In genomic region chr13:59557185-59557985, GRCm38 (mm10) we compare ENCODE assay signal across 8 mouse cellular contexts. TPM values are rescaled to one million over a fixed set of nuclear protein-coding genes. Genes with fewer than 3 reads are reported as not detected.
DNase-seq lines count a peak whose midpoint lies in the region; ATAC-seq and TF ChIP-seq lines count a peak whose summit lies in the region.

No protein-coding gene starts in this region.

- TF ChIP-seq EP300 in liver, postnatal 0 days (IDR thresholded peaks at IDR 0.05; ENCODE audit: low read depth): no peak

- ATAC-seq in forebrain, embryonic 14.5 days: peak; percentile 93
- peak; percentile 95 for ATAC-seq in liver, postnatal 0 days
- ATAC-seq in neural tube, embryonic 14.5 days (ENCODE audit: low read depth): peak; percentile 88

- TF ChIP-seq CTCF in liver, postnatal 0 days (IDR thresholded peaks at IDR 0.05; ENCODE audit: low read depth): no peak
- no peak for TF ChIP-seq CTCF in testis, adult 2 months (IDR thresholded peaks at IDR 0.05; ENCODE audit: control insufficient read depth, insufficient read depth, insufficient replicate concordance, low read depth, low read length)

- H3K27ac ChIP-seq in ES-E14 (ENCODE audit: insufficient read depth, low read depth, low read length, poor library complexity, severe bottlenecking): no peak overlapping the region
- peak overlapping the region; percentile 78 for H3K27ac ChIP-seq in forebrain, embryonic 14.5 days (ENCODE audit: low read depth, low read length)
- H3K27ac ChIP-seq in liver, postnatal 0 days (ENCODE audit: low read depth): peak overlapping the region; percentile 86
- H3K27ac ChIP-seq in neural tube, embryonic 14.5 days (ENCODE audit: low read depth, low read length): peak overlapping the region; percentile 83
- peak overlapping the region; percentile 87 for H3K27ac ChIP-seq in testis, adult 2 months (ENCODE audit: control insufficient read depth, insufficient read depth, low read depth, low read length)

- peak overlapping the region; percentile 89 for H3K4me2 ChIP-seq in forebrain, embryonic 14.5 days (ENCODE audit: low read length)
- H3K4me2 ChIP-seq in liver, postnatal 0 days (ENCODE audit: low read depth, low read length): peak overlapping the region; percentile 100
- H3K4me2 ChIP-seq in neural tube, embryonic 14.5 days (ENCODE audit: low read depth, low read length): peak overlapping the region; percentile 66

- in situ Hi-C loops in ES-E14 (cut with MboI; ENCODE audit: low sequenced_read_pairs in 2 of 2, unreplicated experiment in 2 of 2): no loop called here

- TF ChIP-seq POLR2A in testis, adult 2 months (IDR thresholded peaks at IDR 0.05; ENCODE audit: control insufficient read depth, low read depth, low read length): peak; percentile 57

- no peaks in the 10 kb centered on the region for H3K9me3 ChIP-seq in ES-E14 (ENCODE audit: control insufficient read depth, insufficient read depth, low read depth, low read length)
- H3K9me3 ChIP-seq in forebrain, embryonic 14.5 days (replicated peaks; ENCODE audit: control insufficient read depth, low read length): no peaks in the 10 kb centered on the region
- H3K9me3 ChIP-seq in liver, postnatal 0 days (ENCODE audit: low read length): no peaks in the 10 kb centered on the region
- no peaks in the 10 kb centered on the region for H3K9me3 ChIP-seq in neural tube, embryonic 14.5 days (ENCODE audit: control insufficient read depth, low read length)

- H3K9ac ChIP-seq in ES-E14 (ENCODE audit: insufficient read depth, low read depth, low read length, poor library complexity, severe bottlenecking): peak overlapping the region; percentile 72
- peak overlapping the region; percentile 86 for H3K9ac ChIP-seq in forebrain, embryonic 14.5 days (ENCODE audit: low read length)
- peak overlapping the region; percentile 78 for H3K9ac ChIP-seq in liver, postnatal 0 days (replicated peaks)
- H3K9ac ChIP-seq in neural tube, embryonic 14.5 days (replicated peaks; ENCODE audit: low read depth, low read length): peak overlapping the region; percentile 84

- H3K4me3 ChIP-seq in ES-E14 (ENCODE audit: insufficient read depth in 1 of 2, low read depth in 1 of 2, low read length in 2 of 2, poor library complexity in 1 of 2, severe bottlenecking in 1 of 2): peak overlapping the region; percentile 89 to 91
- peak overlapping the region; percentile 79 for H3K4me3 ChIP-seq in forebrain, embryonic 14.5 days (ENCODE audit: low read depth, low read length)
- H3K4me3 ChIP-seq in liver, postnatal 0 days (ENCODE audit: low read depth, low read length): peak overlapping the region; percentile 88
- peak overlapping the region; percentile 78 for H3K4me3 ChIP-seq in neural tube, embryonic 14.5 days (ENCODE audit: low read depth, low read length)
- H3K4me3 ChIP-seq in testis, adult 2 months (ENCODE audit: control insufficient read depth, low read depth, low read length): peak overlapping the region; percentile 98

- H3K36me3 ChIP-seq in ES-E14 (ENCODE audit: control insufficient read depth, insufficient read depth, low read length, poor library complexity, severe bottlenecking): no peaks in the 10 kb centered on the region
- no peaks in the 10 kb centered on the region for H3K36me3 ChIP-seq in forebrain, embryonic 14.5 days (ENCODE audit: control insufficient read depth, insufficient read depth, low read length)
- no peaks in the 10 kb centered on the region for H3K36me3 ChIP-seq in liver, postnatal 0 days (replicated peaks; ENCODE audit: insufficient read depth, low read length)
- H3K36me3 ChIP-seq in neural tube, embryonic 14.5 days (ENCODE audit: control insufficient read depth, insufficient read depth, low read length): no peaks in the 10 kb centered on the region
- H3K36me3 ChIP-seq in testis, adult 2 months (ENCODE audit: control insufficient read depth, insufficient read depth, low read length): no peaks in the 10 kb centered on the region; the same call in 1 of the 2 replicates

- H3K27me3 ChIP-seq in forebrain, embryonic 14.5 days (replicated peaks; ENCODE audit: control insufficient read depth, insufficient read depth, low read length): no peaks in the 10 kb centered on the region
- no peaks in the 10 kb centered on the region for H3K27me3 ChIP-seq in liver, postnatal 0 days (ENCODE audit: insufficient read depth, low read length)
- no peaks in the 10 kb centered on the region for H3K27me3 ChIP-seq in neural tube, embryonic 14.5 days (ENCODE audit: control insufficient read depth, insufficient read depth, low read length)
- H3K27me3 ChIP-seq in testis, adult 2 months (ENCODE audit: control insufficient read depth, insufficient read depth, low read length): no peaks in the 10 kb centered on the region

- H3K4me1 ChIP-seq in ES-E14 (ENCODE audit: control insufficient read depth in 2 of 2, insufficient read depth in 2 of 2, low read length in 2 of 2, poor library complexity in 1 of 2): peaks cover 0 to 5% of the 10 kb centered on the region in 2 experiments; a peak in 1 of 4 replicates
- peaks cover 10% of the 10 kb centered on the region; the same call in 1 of the 2 replicates for H3K4me1 ChIP-seq in forebrain, embryonic 14.5 days (ENCODE audit: control insufficient read depth, insufficient read depth, low read length)
- peaks cover 22% of the 10 kb centered on the region for H3K4me1 ChIP-seq in liver, postnatal 0 days (ENCODE audit: insufficient read depth)
- peaks cover 5% of the 10 kb centered on the region; the same call in 1 of the 2 replicates for H3K4me1 ChIP-seq in neural tube, embryonic 14.5 days (ENCODE audit: control insufficient read depth, insufficient read depth, low read length)
- H3K4me1 ChIP-seq in testis, adult 2 months (ENCODE audit: control insufficient read depth, insufficient read depth, low read length): peaks cover 11% of the 10 kb centered on the region; the same call in 1 of the 2 replicates

- peak; percentile 45 for DNase-seq in ES-E14 (ENCODE audit: low read depth, low spot score)
- DNase-seq in cerebellum, adult 11 months: peak; percentile 90
- DNase-seq in forebrain, embryonic 14.5 days (ENCODE audit: low spot score): peak; percentile 94
- DNase-seq in heart, postnatal 14 days: peak; percentile 94 to 95
- peak; percentile 91 for DNase-seq in layer of hippocampus, adult 11-12 months (ENCODE audit: low spot score)
- peak; percentile 95 for DNase-seq in liver, postnatal 0 days

- WGBS in forebrain, embryonic 14.5 days: 0% methylated on average over 36 of the region's 73 CpGs
- WGBS in liver, postnatal 0 days (ENCODE audit: insufficient replicate concordance): under 1% methylated on average over 36 of the region's 73 CpGs
- under 1% methylated on average over 27 of the region's 73 CpGs for WGBS in neural tube, embryonic 14.5 days

- intact Hi-C loops in heart, postnatal 14 days (cut with DNase I): loop anchor here (5.0 kb wide), 1 partner anchor 50 kb away; no protein-coding TSS in a partner anchor

TF ChIP-seq in ES-E14, 5 proteins besides CTCF, POLR2A, EP300 and RAD21:
- TF ChIP-seq HCFC1 (IDR thresholded peaks at IDR 0.05; ENCODE audit: borderline replicate concordance, insufficient read depth, low read length): 0 out of 2 replicates have a peak, but pooled peaks have one; percentile 13
- no peak for TF ChIP-seq CHD2 (IDR thresholded peaks at IDR 0.05; ENCODE audit: low read depth, low read length)

RNA-seq across cellular contexts. Expression of gene Agtpbp1, which starts 27.6 kb away (rescaled TPM):
- 25.0 and 32.1 TPM in 2 replicates for total RNA-seq in ES-E14 (2012; rRNA removed)
- polyA plus RNA-seq in forebrain, embryonic 14.5 days (2014; fragmentation: Nextera tagmentation; extraction: Ambion mirVana): 51.8 and 69.6 TPM in 2 replicates
- 10 to 100 TPM; 82.2 to 97.3 TPM for total RNA-seq in heart, postnatal 14 days (2021)
- 5.4 and 6.4 TPM in 2 replicates for polyA plus RNA-seq in liver, postnatal 0 days (2015; fragmentation: Nextera tagmentation; extraction: Ambion mirVana)
- polyA plus RNA-seq in neural tube, embryonic 14.5 days (2014; fragmentation: Nextera tagmentation; extraction: Ambion mirVana): 97.3 and 112 TPM in 2 replicates
- polyA plus RNA-seq in testis, adult 2 months (2012; rRNA removed): 74.6 and 82.5 TPM in 2 replicates

RNA-seq across cellular contexts. Expression of gene Naa35, which starts 27.7 kb away (rescaled TPM):
- 75.4 and 79.1 TPM in 2 replicates for total RNA-seq in ES-E14 (2012; rRNA removed)
- 152 and 157 TPM in 2 replicates for polyA plus RNA-seq in forebrain, embryonic 14.5 days (2014; fragmentation: Nextera tagmentation; extraction: Ambion mirVana)
- 10 to 100 TPM; 84.4 to 92.5 TPM for total RNA-seq in heart, postnatal 14 days (2021)
- 22.9 and 32.5 TPM in 2 replicates for polyA plus RNA-seq in liver, postnatal 0 days (2015; fragmentation: Nextera tagmentation; extraction: Ambion mirVana)
- polyA plus RNA-seq in neural tube, embryonic 14.5 days (2014; fragmentation: Nextera tagmentation; extraction: Ambion mirVana): 120 and 131 TPM in 2 replicates
- 42.8 and 46.5 TPM in 2 replicates for polyA plus RNA-seq in testis, adult 2 months (2012; rRNA removed)

Comparison
In these comparisons a context has a peak if more than half of its experiments do, and no peak if none do; other contexts are left out.
1. DNase-seq: peak in every context shown above with its lines; median percentile 95 in liver, postnatal 0 days; 94 in heart, postnatal 14 days; 94 in forebrain, embryonic 14.5 days; 91 in layer of hippocampus, adult 11-12 months; 90 in cerebellum, adult 11 months; 45 in ES-E14.